Mouse (Mus musculus) layer of hippocampus, postnatal 25 days (tissue): ENCODE results near the gene Hhat. TPM values are rescaled to one million over a fixed set of nuclear protein-coding genes. Genes with fewer than 3 reads are reported as not detected.

Source experiments
- DNase-seq, 2 experiments: peaks; one replicate each; pipeline ENCODE4 v3.0.0; 2022; ENCODE audit warnings: mixed read lengths in 2 of 2, low spot score in 1 of 2; ENCODE audit errors: extremely low spot score in 1 of 2
- total RNA-seq, 2 experiments: library from RNA; stranded (reverse); gene quantifications; 2 replicates each; pipeline ENCODE4 v1.2.3; 2021

Gene Hhat
- total RNA-seq, 2 experiments from 2014 or later: 1.2 to 1.8 TPM

GRCm38 (mm10) chr1:192745240-192746101 is 25.6 kb downstream of the Hhat start:
- peak in 1 of 2 experiments; percentile 46 for DNase-seq

GRCm38 (mm10) chr1:192744880-192745239 is 26.2 kb downstream of the Hhat start:
- no peak for DNase-seq

DNA sequence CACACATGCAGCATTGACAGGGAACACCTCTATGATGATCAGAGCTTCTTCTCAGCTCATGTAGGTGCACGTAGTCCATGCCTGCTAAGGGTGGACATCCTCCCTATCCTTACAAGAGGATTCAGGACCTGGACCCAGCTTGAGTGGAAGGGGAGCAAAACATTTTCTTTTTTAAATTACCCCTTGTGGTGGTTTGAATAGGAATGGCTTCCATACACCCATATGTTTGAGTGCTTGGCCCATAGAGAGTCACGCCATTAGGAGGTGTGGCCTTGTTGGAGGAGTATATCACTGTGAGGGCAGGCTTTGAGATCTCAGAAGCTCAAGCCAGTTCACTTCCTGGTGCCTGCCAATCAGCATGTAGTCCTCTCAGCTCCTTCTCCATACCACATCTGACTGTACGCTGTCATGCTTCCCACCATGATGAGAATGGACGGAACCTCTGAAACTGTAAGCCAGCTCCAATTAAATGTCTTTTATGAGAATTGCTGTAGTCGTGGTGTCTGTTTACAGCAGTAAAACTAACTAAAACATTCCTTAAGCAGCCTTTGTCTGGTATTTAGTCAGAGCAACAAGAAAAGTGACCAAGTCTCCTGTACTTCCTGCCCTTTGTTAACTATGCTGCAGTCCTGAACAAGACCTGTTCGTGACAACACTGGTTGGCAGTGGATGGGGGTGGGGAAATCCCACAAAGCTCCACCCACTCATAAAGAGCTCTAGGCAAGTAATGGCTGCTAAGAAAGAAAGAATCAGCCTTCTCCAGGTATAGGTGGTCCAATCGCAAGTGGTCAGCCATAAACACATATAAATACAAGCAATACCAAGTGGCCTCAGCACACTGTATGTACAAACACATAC is 28.4 kb downstream of the Hhat start:
- no peak for DNase-seq

GRCm38 (mm10) chr1:192741896-192742295 is 29.1 kb downstream of the Hhat start:
- no peak for DNase-seq

DNA sequence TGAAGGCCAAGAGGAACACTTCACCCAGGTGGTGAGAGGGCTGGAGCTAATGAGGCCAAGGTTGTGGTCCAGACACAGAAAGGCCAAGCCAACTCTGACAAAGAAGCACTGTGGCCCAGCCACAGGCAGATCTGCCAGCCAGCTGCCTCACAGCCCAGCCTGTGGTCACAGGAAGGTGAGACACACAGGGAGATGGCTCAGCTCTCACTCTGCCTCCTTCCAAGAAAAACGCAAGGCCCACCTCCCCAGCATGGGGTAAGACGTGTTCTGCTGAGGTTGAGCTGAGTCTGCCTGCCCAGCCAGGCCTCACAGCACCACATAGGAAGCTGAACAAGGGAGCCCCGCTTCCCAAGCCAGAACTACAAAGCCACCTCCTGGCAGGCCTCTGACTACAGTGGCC is 34.5 kb downstream of the Hhat start:
- no peak for DNase-seq

DNA sequence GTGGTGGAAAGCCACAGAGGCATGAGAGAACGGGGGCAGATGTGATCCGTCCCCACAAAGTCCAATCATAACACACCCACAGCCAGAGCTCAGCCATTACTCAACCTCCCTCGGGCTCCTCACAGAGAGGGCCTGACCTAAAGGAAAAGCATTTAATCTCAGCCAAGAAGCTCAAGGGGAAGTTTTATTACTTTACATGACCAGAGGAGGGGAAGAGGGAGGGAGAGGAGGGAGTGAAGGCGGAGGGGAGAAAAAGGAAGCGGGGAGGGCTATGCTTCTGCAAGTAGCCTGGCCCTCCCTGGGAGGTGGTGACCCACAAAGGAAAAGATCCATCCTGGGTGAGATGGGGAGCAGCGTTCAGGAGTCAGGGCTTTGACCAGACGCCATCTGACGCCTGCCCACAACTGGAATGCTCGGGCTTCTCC is 35.0 kb downstream of the Hhat start:
- DNase-seq: no peak

- DNase-seq: no peak
These were observed 40.5 kb downstream of the Hhat start for GRCm38 (mm10) chr1:192730517-192730916.

DNA sequence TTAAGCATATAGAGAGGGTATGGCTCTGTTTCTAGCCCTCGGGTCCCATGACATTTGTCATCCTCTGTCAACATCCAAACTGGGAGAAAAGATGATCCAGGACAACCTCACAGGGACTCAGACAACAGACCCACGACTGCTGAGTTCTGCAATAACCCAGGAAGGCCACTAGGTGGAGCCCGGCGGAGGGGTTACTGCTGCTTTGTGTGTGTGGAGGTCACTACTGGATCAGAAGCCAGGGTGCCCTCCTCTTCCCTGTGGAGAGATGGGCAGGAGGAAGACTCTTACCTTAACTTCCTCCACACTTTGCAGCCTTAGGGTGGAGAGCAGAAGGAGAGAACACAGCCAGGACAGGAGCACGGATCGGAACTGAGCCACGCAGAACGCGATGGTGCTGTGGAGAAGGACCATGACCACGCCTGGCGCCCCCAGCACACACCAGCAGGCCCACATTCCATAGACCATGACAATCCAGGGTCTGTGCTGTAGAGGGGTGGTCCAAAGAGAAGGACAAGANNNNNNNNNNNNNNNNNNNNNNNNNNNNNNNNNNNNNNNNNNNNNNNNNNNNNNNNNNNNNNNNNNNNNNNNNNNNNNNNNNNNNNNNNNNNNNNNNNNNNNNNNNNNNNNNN is 43.9 kb downstream of the Hhat start:
- DNase-seq: peak; percentile 52 to 73

- peak; percentile 62 to 86 for DNase-seq
These were observed 48.9 kb downstream of the Hhat start for GRCm38 (mm10) chr1:192722147-192722546.

DNA sequence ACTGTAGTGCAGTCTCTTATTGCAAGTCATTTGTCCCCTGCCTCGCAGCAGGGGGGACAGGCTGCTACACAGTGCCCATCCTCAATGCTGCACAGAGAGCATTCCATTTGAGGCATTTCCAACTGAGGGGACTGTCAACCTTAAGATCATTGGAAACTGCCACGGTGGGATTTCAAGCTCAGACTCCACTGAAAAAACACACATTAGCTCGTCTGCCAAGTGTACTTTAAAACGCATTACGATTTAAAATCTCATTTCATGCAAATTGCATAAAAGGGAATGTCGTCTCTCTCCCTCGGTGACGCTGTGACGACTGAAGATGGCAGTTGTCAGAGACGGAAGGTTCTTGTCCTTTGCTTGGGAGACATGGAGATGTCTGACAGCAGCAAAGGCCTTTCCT is 50.9 kb downstream of the Hhat start:
- DNase-seq: no peak

DNA sequence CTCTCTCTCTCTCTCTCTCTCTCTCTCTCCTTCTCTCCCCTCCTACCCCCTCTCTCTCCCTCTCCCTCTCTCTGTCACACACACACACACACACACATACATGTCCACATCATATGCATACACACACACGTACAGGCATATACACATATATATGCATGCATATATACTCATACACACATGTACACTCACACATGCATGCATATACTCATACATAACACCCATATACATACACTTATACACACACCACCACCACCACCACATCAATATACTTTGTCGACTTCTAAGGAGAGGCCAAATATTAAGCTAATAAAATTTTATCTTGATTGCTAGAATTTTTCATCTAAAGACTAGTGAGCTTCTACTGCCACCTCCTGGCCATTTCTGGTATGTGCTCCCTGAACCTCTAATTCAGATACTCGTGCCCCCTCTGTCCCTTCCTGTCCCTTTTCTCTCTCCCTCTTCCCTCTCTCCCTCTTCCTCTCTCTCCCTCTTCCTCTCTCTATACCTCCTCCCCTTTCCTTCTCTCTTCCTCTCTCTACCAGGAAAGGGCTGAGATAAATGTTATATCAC is 59.2 kb downstream of the Hhat start:
- DNase-seq: peak; percentile 41 to 86

GRCm38 (mm10) chr1:192700339-192701073 is 70.5 kb downstream of the Hhat start:
- DNase-seq: no peak

DNA sequence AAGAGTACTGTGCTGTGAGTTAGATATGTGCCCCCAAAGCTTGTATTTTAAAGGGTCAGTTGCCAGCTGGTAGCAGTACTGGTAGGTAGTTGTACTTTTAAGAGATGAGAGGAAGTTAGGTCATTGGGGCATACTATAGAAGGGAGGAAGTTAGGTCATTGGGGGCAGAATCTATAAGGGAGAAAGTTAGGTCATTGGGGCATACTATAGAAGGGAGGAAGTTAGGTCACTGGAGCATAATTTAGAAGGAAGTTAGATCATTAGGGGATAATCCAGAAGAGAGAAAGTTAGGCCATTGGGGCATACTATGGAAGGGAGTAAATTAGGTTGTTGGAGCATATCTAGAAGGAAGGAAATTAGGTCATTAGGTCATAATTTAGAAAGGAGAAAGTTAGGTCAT is 71.9 kb downstream of the Hhat start:
- DNase-seq: no peak

GRCm38 (mm10) chr1:192696371-192696863 is 74.6 kb downstream of the Hhat start:
- DNase-seq: no peak

DNA sequence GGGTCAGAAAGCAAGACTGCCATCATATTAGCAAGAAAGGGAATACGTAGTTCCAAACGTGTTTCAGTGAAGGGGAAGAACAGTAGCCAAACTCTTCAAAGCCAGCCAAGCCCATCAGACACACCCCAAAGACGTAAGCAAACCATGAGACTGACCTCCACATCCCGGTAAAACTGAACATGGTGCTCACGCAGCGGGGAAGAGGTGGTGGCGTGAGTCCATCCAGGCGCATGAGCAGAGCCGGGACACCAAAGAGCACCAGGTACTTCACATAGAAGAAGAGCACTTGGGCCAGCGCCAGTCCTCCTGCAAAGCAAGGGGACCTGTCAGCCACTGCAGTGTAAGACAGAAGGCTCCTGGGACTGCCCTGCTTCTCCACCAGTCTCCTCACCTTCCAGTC is 77.4 kb downstream of the Hhat start:
- no peak for DNase-seq

DNA sequence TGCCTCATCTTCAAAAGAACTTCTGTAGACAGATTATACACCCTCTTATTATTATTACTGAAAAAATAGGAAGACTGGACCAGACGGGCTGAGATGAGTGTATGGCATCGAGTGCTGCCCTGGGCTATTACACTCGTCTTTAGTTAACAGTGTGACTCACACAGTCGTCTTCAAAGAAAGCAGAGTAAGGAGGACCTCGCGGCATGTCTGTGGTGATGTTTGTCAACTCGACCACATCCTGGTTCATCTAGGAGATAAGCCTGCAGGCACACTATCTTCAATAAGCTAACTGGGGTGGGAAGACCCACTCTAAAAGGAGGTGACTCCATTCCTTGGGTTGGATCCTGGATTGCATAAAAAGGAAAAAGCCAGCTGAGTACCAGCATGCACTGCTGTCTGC is 78.0 kb downstream of the Hhat start:
- DNase-seq: no peak

GRCm38 (mm10) chr1:192682219-192682951 is 88.6 kb downstream of the Hhat start:
- DNase-seq: no peak

- no peak for DNase-seq
These were observed 93.8 kb downstream of the Hhat start for GRCm38 (mm10) chr1:192677236-192677635.

DNA sequence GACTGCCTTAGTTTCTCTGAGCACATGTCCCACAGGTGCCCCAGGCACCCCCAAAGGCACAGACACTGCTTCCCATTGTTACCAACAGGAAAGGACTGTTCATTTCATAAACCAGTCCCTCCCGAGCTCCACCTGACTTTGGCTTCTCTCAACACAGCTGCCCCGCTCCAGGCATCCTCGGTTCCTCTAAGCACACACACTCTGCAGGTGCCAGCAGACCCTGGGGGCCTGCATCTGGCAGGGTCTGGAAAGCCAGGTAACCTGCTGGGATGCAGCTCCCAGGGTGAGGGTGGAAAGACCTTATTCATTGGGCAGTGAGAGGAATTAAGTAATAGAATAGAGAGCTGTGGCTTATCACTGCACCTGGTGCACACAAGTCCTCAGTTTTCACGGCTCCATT is 107.4 kb downstream of the Hhat start:
- no peak for DNase-seq
